Mouse (Mus musculus): Measurements from ENCODE around the gene Cers5.

DNA sequence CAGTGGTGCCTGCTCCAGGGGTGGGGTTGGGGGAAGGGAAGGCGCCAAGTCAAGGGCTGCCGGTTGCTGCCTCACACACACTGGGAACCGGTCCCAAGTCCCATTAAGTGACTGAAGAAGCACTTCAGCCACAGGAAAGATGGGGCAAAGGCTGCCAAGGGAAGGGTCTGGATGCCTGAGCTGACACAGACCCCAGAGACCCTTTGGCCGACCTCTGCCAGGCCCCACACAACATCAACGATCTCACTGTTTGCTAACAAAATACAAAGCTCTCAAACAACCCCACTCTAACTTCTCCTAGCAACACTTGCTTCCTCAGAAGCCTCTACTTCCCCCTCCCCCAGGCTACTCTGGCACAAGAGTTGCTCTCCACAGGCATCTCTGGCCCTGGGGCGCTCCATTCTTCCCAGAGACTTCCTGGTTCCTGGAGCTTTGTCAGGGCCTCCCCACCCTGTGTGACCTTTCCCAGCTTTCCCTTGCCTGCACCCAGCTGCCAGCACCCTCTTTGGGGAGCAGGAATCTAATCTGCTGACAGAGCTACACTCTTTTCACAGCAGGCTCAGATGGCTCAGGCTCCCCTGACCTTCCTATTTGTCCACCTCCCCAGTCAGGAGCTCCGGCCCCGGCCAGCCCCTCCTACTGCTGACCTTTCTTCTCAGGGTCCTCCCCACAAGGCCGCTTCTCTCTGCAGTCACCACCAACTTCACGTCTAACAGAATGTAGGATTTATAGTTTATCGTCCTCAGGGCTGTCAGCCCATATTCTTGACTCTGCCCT, 49.0 kb downstream of the Cers5 start:
- TF ChIP-seq CTCF (IDR thresholded peaks at IDR 0.05; ENCODE audit: low read depth, low read length) (no peak), GATA1 (IDR thresholded peaks at IDR 0.05; ENCODE audit: borderline replicate concordance, low read length) (no peak), GATA2 (IDR thresholded peaks at IDR 0.05; ENCODE audit: borderline replicate concordance, low read depth, low read length) (no peak), POLR2AphosphoS5 (IDR thresholded peaks at IDR 0.05; ENCODE audit: insufficient replicate concordance, low read depth, low read length) (no peak), TAL1 (conservative IDR thresholded peaks at IDR 0.05; ENCODE audit: low read depth, low read length) (no peak)
